Mouse (Mus musculus) limb, embryonic 11.5 days (tissue): ENCODE measurements around the gene Cbarp. TPM values are rescaled to one million over a fixed set of nuclear protein-coding genes. Genes with fewer than 3 reads are reported as not detected.

ENCODE experiments used
- ATAC-seq: fragments of 200-750 bp; cut with Nextera tagmentation; 2 replicates; pipeline ENCODE4 v1.8.0; 2017; ENCODE audit warnings: low read depth; ENCODE audit not compliant: insufficient number of reproducible peaks, low FRiP score, low TSS enrichment
- DNase-seq: peaks from one replicate; pipeline ENCODE4 v3.0.0-alpha.2; 2015; ENCODE audit warnings: low spot score
- H3K27ac ChIP-seq: fragments of 300-500 bp; sonication (generic); replicated peaks from 2 replicates; pipeline ENCODE4 v1.5.1; 2014; ENCODE audit warnings: low read depth, mild to moderate bottlenecking, low read length
- H3K27me3 ChIP-seq: fragments of 300-500 bp; sonication (generic); 2 replicates; pipeline ENCODE4 v1.6.1; 2014; ENCODE audit warnings: mild to moderate bottlenecking, low read length, mixed read lengths; ENCODE audit not compliant: control insufficient read depth, insufficient read depth
- H3K36me3 ChIP-seq: fragments of 300-500 bp; sonication (generic); 2 replicates; pipeline ENCODE4 v1.6.1; 2014; ENCODE audit warnings: mild to moderate bottlenecking, low read length, moderate library complexity, mixed read lengths; ENCODE audit not compliant: control insufficient read depth, insufficient read depth
- H3K4me1 ChIP-seq: fragments of 300-500 bp; sonication (generic); 2 replicates; pipeline ENCODE4 v1.6.1; 2014; ENCODE audit warnings: low read length, mixed read lengths; ENCODE audit not compliant: control insufficient read depth, insufficient read depth
- H3K4me2 ChIP-seq: fragments of 300-500 bp; sonication (generic); 2 replicates; pipeline ENCODE4 v1.6.1; 2014; ENCODE audit warnings: low read depth, mild to moderate bottlenecking, moderate library complexity; ENCODE audit not compliant: severe bottlenecking
- H3K4me3 ChIP-seq: fragments of 300-500 bp; sonication (generic); 2 replicates; pipeline ENCODE4 v1.5.1; 2014; ENCODE audit warnings: low read depth, low read length
- H3K9ac ChIP-seq: fragments of 300-500 bp; sonication (generic); 2 replicates; pipeline ENCODE4 v1.6.1; 2014; ENCODE audit warnings: mild to moderate bottlenecking, low read length
- H3K9me3 ChIP-seq: fragments of 300-500 bp; sonication (generic); 2 replicates; pipeline ENCODE4 v1.6.1; 2016; ENCODE audit warnings: low read length; ENCODE audit not compliant: control insufficient read depth
- WGBS: fragments of 180-500 bp; shearing (Covaris S2); extraction: QIAGEN DNeasy Blood & Tissue Kit; methylation state at CpG from one replicate; pipeline ENCODE4 v1.1.7; 2014; 5-methylcytosine and 5-hydroxymethylcytosine counted together
- polyA plus RNA-seq: library from polyadenylated mRNA; unstranded; fragments of >200 nt; fragmentation: Nextera tagmentation; extraction: Ambion mirVana; gene quantifications from 2 replicates; pipeline ENCODE4 v1.2.1, GENCODE M21; 2014

The Cbarp gene
- polyA plus RNA-seq, 1 experiment from 2014 or later: 6.5 TPM

DNA sequence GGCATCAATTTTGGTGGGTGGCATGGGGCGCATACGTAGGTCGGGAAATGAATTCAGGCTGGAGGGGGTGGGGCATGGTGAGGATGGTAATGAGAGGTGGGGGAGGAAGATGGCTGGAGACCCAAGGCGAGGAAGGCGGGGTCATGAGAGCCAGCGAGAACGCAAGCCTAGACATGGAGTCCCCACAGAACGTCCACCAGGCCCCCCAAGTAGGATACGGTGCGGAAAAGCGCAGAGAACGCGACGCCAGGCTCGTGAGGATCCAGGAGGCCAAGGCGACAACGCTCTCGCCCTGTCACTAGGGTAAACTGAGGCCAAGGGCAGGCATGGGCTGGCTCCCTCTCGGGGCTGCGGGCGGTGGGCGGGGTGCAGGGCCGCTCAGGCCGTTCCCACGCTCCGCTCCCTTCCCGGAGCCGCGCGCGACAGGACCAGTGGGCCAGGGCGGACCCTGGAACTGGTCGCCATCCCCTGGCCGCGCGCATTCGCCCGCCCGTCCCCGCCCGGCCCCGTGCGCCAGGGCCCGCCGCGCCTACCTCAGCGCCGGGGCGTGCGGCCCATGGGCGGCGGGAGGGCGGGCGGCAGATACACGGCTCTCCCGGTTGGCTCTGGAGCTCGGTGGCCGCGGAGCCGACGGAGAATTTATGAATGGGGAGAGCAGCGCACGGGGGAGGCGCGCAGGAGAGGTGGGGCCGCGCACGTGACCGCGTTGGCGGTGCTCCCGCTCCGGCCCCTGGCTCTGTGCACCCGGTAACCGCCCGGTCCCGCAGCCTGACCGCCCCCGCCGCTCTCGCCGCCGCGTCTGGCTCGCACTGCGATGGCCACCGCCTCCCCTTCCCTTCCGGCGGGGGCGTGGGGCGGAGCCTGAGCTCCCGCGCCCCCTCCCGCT lies 1.8 kb downstream of the Cbarp start, which contains the start of gene Atp5d:
TSS of gene Atp5d (plus strand) at position 80 of the 886 bp plus-strand sequence.
- H3K36me3 ChIP-seq: no peaks in the 10 kb centered on the region
- WGBS: under 1% methylated on average over 70 of the region's 94 CpGs
- peak within 1 kb of the TSS; percentile 67 for H3K4me3 ChIP-seq
- H3K9ac ChIP-seq: peak within 1 kb of the TSS; percentile 80
- peak within 1 kb of the TSS; percentile 97 for H3K4me2 ChIP-seq
- H3K4me1 ChIP-seq: peaks cover 24% of the 10 kb centered on the region
- H3K27ac ChIP-seq: no peak within 1 kb of the TSS
- H3K27me3 ChIP-seq: peaks cover 28% of the 10 kb centered on the region
- no peak for ATAC-seq
- peak; percentile 71 for DNase-seq
- H3K9me3 ChIP-seq: no peaks in the 10 kb centered on the region

DNA sequence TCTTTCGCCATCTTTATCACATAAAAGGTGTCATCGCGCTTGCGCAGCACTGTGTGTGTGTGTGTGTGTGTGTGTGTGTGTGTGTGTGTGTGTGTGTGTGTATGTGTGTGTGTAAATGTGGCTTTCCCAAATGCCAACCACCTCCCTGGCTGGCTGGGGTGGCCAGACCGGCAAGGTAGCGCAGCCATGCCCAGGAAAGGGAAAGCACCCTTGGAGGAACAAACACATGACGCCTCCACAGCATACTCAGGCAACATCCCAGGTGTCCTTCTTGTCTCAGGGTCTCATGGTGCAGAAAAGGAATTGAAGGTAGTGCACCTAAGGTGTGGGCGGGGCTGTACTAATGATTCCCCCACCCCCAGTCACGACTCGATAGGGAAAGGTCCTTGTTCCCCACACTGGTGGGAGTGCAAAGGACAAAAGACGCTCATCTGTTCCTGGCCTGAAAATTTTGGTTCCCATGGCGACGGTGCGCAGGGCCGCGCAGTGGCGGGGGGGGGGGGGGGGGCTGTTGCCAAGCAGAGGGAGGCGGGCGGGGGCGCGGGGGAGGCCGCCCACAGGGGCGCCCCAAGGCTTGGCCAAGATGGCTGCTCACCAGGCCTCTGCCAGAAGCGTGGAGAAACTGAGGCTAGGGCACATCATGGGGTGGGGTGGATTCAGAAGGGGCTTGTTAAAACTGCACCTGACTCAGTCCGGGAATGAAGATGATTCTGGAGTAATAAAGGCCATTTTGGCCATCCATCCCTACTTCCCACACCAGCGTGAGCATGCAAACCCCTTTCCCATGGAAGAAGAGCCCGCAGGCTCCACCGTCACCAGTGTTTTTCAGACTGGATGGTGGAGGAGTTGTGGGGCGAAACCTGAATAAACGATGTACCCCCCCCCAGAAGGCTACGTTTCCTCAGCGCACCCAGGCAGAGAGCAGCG lies 2.7 kb downstream of the Cbarp start:
- ATAC-seq: no peak
- no peak overlapping the region; the same call in 1 of the 2 replicates for H3K9ac ChIP-seq
- DNase-seq: no peak
- H3K36me3 ChIP-seq: no peaks in the 10 kb centered on the region
- 3% methylated on average over 28 of the region's 33 CpGs for WGBS
- H3K4me3 ChIP-seq: peak overlapping the region; percentile 67
- peaks cover 23% of the 10 kb centered on the region for H3K4me1 ChIP-seq
- H3K4me2 ChIP-seq: peak overlapping the region; percentile 97
- H3K27me3 ChIP-seq: peaks cover 28% of the 10 kb centered on the region
- no peak overlapping the region for H3K27ac ChIP-seq
- H3K9me3 ChIP-seq: no peaks in the 10 kb centered on the region

DNA sequence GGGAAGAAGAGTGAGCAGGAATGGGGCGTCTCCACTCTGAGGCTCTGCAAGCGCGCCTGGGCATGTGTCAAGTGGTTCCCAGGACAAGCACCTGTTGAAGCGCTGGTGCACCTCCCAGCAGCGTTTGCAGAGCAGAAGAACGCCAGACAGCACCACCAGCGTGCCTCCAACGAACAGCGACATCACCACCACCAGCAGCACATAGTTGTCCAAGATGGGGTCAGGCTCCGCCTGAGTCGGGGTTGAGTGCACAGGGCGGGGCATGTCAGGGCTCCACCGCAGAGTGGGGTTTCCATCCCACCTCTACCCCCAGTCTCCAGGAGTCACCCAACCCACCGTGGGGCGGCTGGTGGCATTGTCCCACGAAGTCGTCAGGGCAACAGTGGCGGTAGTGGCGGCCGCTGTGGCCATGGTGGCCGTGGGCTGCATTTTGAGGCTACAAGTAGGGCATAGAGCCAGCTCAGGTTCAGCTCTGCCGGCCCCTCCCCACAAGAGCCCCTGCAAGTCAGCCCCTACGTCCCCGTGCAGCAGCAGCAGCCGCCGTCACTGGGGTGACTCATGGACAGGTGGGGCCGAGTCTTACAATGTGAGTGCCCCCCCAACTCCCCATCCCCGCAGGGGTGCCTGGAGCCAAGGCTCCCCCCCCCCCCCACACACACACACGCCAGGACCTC lies 3.5 kb downstream of the Cbarp start:
- peak overlapping the region; percentile 20; the same call in 1 of the 2 replicates for H3K4me3 ChIP-seq
- H3K4me2 ChIP-seq: peak overlapping the region; percentile 97
- no peak for ATAC-seq
- H3K9ac ChIP-seq: 0 out of 2 replicates have a peak overlapping the region, but pooled peaks have one; percentile 43
- H3K27me3 ChIP-seq: peaks cover 28% of the 10 kb centered on the region
- H3K9me3 ChIP-seq: no peaks in the 10 kb centered on the region
- no peak overlapping the region for H3K27ac ChIP-seq
- WGBS: 2% methylated on average over 24 of the region's 29 CpGs
- no peaks in the 10 kb centered on the region for H3K36me3 ChIP-seq
- no peak for DNase-seq
- H3K4me1 ChIP-seq: peaks cover 22% of the 10 kb centered on the region

DNA sequence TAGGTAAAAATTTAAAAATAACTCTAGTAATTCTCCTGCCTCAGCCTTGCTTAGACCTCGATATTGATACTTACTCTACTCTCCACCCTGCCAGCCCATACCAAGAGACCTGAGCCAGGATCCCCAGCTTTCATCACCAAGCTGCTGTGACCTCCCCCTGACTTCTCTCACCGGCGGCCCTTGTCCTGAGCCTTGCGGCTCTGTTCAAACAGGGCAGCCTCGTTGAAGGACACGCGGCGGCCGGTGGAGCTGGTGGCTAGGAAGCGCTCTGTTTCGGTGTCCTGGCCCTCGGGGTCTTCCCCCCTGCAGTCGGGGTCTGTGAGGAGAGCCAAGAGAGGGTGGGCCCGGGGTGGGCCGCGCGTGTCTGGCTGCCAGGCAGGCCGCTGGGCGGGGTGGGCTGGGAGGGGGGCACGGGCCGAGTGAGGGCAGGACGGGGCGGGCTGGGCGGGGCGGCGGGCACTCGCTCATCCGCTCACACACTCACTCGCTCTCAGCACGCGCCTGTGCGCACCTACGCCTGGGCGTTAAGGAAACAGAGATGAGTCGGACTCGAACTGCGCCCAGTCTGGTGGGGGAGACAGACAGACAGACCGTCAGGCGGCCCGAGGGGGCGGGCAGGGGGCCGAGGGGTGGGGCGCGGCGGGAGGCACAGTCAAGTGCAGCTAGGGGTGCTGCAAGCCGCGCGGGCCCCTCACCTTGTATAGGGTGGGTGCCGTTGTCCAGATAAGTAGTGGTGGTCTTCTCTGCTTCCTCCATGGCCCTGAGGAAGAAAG lies 4.3 kb downstream of the Cbarp start:
- WGBS: 15% methylated on average over 49 of the region's 49 CpGs
- H3K4me3 ChIP-seq: peak overlapping the region; percentile 20
- no peaks in the 10 kb centered on the region; the same call in 1 of the 2 replicates for H3K36me3 ChIP-seq
- H3K4me1 ChIP-seq: peaks cover 29% of the 10 kb centered on the region
- DNase-seq (no peak), ATAC-seq (no peak)
- H3K9me3 ChIP-seq: no peaks in the 10 kb centered on the region
- H3K27me3 ChIP-seq: peaks cover 28% of the 10 kb centered on the region
- peak overlapping the region; percentile 97; the same call in 1 of the 2 replicates for H3K4me2 ChIP-seq
- no peak overlapping the region for H3K9ac ChIP-seq
- H3K27ac ChIP-seq: no peak overlapping the region

DNA sequence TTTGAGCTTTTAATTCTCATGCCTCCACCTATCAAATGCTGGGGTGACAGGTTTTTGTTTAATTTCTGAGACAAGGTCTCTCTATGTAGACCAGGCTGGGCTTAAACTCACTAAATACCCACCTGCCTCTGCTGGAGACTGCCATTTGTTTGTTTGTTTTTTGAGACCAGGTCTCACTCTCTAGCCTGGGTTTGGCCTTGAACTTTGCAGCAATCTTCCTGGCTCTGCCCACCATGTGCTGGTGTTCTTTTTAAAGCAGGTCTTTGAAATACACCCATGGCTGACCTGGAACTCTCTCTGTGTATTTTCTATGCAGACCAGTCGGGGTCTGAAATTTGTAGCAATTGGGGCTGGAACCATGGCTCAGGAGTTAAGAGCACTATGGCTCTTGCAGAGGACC lies 5.0 kb downstream of the Cbarp start:
- H3K4me2 ChIP-seq: no peak overlapping the region
- no peaks in the 10 kb centered on the region for H3K9me3 ChIP-seq
- no peak for DNase-seq
- H3K27ac ChIP-seq: no peak overlapping the region
- no peak overlapping the region for H3K9ac ChIP-seq
- H3K4me3 ChIP-seq: no peak overlapping the region
- ATAC-seq: no peak
- WGBS: 90% methylated on average over 1 of the region's 1 CpGs
- peaks cover 34% of the 10 kb centered on the region for H3K4me1 ChIP-seq
- H3K36me3 ChIP-seq: peaks cover 6% of the 10 kb centered on the region; the same call in 1 of the 2 replicates
- peaks cover 28% of the 10 kb centered on the region for H3K27me3 ChIP-seq

DNA sequence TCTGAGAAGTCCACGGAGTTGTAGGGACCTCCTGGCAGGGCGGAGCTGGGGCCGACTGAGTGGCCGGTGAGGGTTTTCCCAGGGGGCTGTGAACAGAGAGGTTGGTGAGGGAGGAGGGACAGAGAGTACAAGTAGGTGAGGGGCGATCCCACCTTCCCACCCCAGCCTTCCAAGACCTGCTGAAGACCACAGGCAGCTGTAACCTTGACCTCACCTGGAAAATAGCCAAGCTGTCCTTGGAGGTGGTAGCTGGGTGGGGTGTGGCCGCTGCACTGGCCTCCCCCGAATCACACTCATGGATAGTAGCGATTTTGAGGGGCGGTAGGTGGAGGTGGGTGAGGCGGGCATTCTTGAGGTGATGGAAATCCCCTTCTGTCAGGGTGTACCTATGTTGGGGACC lies 5.5 kb downstream of the Cbarp start:
- Histone ChIP-seq H3K4me1 (peaks cover 34% of the 10 kb centered on the region), H3K4me3 (no peak overlapping the region), H3K4me2 (no peak overlapping the region), H3K27ac (no peak overlapping the region), H3K36me3 (peaks cover 9% of the 10 kb centered on the region; the same call in 1 of the 2 replicates), H3K9ac (no peak overlapping the region), H3K27me3 (peaks cover 28% of the 10 kb centered on the region), H3K9me3 (no peaks in the 10 kb centered on the region)
- no peak for ATAC-seq
- DNase-seq: no peak
- 83% methylated on average over 10 of the region's 10 CpGs for WGBS

DNA sequence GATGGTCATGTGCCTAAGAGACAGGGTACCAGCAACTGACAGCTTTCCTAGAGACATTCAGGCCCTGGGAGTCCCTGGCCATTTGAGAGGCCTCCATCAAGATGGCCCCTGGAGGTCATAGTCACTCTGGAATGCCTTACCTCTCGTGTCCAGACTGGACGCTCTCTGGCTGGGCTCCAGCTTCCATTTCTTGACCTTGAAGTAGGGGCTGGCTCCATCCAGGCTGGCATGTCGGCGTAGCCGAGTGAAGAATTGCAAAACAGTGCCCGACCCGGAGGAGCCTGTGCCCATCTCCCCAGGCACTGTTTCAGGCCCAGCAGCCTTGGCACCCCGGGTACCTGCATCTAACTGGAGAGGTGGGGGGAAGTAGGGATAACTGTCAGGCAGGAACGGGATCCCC lies 6.2 kb downstream of the Cbarp start:
- Histone ChIP-seq H3K4me1 (peaks cover 34% of the 10 kb centered on the region), H3K4me3 (no peak overlapping the region), H3K27ac (no peak overlapping the region), H3K4me2 (no peak overlapping the region), H3K27me3 (peaks cover 28% of the 10 kb centered on the region), H3K36me3 (peaks cover 13% of the 10 kb centered on the region; the same call in 1 of the 2 replicates), H3K9me3 (no peaks in the 10 kb centered on the region), H3K9ac (no peak overlapping the region)
- WGBS: 91% methylated on average over 9 of the region's 9 CpGs
- DNase-seq (no peak), ATAC-seq (no peak)
